Mouse (Mus musculus): ENCODE results near the gene Gm11985. TPM values are rescaled to one million over a fixed set of nuclear protein-coding genes. Genes with fewer than 3 reads are reported as not detected.

Gene Gm11985
- polyA plus RNA-seq, 1 experiment from 2014 or later: 0.16 TPM

DNA sequence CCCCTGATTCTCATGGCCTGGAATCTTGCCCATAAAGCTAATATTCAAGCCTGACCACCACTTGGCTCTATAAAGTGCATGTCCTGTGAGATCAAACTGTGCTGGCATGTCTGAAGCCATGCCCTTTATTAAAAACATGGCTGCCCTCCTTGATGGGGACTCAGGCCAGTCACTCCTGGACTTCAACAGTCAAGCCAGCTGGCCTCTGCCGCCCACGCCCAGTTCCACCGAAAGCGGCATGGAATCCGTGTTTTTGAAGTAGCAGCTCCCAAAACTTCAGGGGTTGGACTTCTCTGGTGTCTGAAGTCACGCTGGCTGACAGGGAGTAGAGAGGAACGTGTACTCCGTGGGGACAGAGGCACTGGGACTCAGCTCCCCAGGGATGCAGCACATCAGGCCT, 40.8 kb downstream of the Gm11985 start:
- no peak for ATAC-seq (ENCODE audit: low FRiP score, low TSS enrichment)
- H3K4me1 ChIP-seq (ENCODE audit: insufficient read depth, low read length): no peaks in the 10 kb centered on the region
- no peaks in the 10 kb centered on the region for H3K9me3 ChIP-seq (ENCODE audit: low read length)
- no peak overlapping the region for H3K9ac ChIP-seq (replicated peaks; ENCODE audit: low read length)
- WGBS: 88% methylated on average over 8 of the region's 8 CpGs
- no peaks in the 10 kb centered on the region for H3K27me3 ChIP-seq (ENCODE audit: insufficient read depth, low read length)
- no peak overlapping the region for H3K4me3 ChIP-seq (ENCODE audit: low read length)
- H3K4me2 ChIP-seq (replicated peaks; ENCODE audit: low read depth, low read length): no peak overlapping the region
- no peaks in the 10 kb centered on the region for H3K36me3 ChIP-seq (ENCODE audit: insufficient read depth, low read length)
- H3K27ac ChIP-seq (ENCODE audit: low read length): no peak overlapping the region

DNA sequence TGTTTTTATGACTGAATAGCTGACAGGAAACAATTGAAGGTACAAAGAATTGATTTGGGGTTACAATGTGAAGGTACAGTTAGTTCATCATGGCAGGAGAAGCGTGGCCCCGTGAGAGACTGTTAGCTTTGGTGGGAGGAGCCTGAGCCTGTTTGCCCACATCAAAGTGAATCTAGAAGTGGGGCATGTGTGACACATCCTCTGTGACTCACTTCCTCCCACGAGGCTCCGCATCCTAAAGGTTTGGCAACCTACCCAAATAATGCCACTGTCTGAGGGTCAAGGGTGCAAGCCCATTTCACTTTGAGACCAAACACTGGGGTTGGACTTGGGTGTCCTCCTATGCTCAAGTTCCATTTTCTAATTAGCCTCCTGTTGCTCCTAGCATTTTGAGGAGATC, 43.1 kb downstream of the Gm11985 start:
- 59% methylated on average over 4 of the region's 4 CpGs for WGBS
- Histone ChIP-seq H3K4me1 (ENCODE audit: insufficient read depth, low read length) (no peaks in the 10 kb centered on the region), H3K36me3 (ENCODE audit: insufficient read depth, low read length) (no peaks in the 10 kb centered on the region), H3K9me3 (ENCODE audit: low read length) (no peaks in the 10 kb centered on the region), H3K9ac (replicated peaks; ENCODE audit: low read length) (no peak overlapping the region), H3K27me3 (ENCODE audit: insufficient read depth, low read length) (no peaks in the 10 kb centered on the region), H3K4me2 (replicated peaks; ENCODE audit: low read depth, low read length) (no peak overlapping the region), H3K27ac (ENCODE audit: low read length) (no peak overlapping the region), H3K4me3 (ENCODE audit: low read length) (no peak overlapping the region)
- ATAC-seq (ENCODE audit: low FRiP score, low TSS enrichment): no peak

- H3K27ac ChIP-seq (ENCODE audit: low read length): no peak overlapping the region
- no peak overlapping the region for H3K4me2 ChIP-seq (replicated peaks; ENCODE audit: low read depth, low read length)
- H3K9me3 ChIP-seq (ENCODE audit: low read length): no peaks in the 10 kb centered on the region
- no peak for ATAC-seq (ENCODE audit: low FRiP score, low TSS enrichment)
- H3K27me3 ChIP-seq (ENCODE audit: insufficient read depth, low read length): no peaks in the 10 kb centered on the region
- H3K36me3 ChIP-seq (ENCODE audit: insufficient read depth, low read length): no peaks in the 10 kb centered on the region
- WGBS: 94% methylated on average over 11 of the region's 11 CpGs
- H3K9ac ChIP-seq (replicated peaks; ENCODE audit: low read length): no peak overlapping the region
- no peaks in the 10 kb centered on the region for H3K4me1 ChIP-seq (ENCODE audit: insufficient read depth, low read length)
- H3K4me3 ChIP-seq (ENCODE audit: low read length): no peak overlapping the region
Observed at GRCm38 (mm10) chr11:7144369-7144768, 44.0 kb downstream of the Gm11985 start.

- no peaks in the 10 kb centered on the region for H3K36me3 ChIP-seq (ENCODE audit: insufficient read depth, low read length)
- peak; percentile 84 for ATAC-seq (ENCODE audit: low FRiP score, low TSS enrichment)
- no peaks in the 10 kb centered on the region for H3K9me3 ChIP-seq (ENCODE audit: low read length)
- no peak overlapping the region for H3K4me3 ChIP-seq (ENCODE audit: low read length)
- 0 out of 2 replicates have a peak overlapping the region, but pooled peaks have one; percentile 28 for H3K27ac ChIP-seq (ENCODE audit: low read length)
- H3K4me2 ChIP-seq (replicated peaks; ENCODE audit: low read depth, low read length): no peak overlapping the region
- no peaks in the 10 kb centered on the region for H3K27me3 ChIP-seq (ENCODE audit: insufficient read depth, low read length)
- H3K4me1 ChIP-seq (ENCODE audit: insufficient read depth, low read length): no peaks in the 10 kb centered on the region
- no peak overlapping the region for H3K9ac ChIP-seq (replicated peaks; ENCODE audit: low read length)
- WGBS: 33% methylated on average over 3 of the region's 3 CpGs
Observed at GRCm38 (mm10) chr11:7142725-7143124, 45.6 kb downstream of the Gm11985 start.

DNA sequence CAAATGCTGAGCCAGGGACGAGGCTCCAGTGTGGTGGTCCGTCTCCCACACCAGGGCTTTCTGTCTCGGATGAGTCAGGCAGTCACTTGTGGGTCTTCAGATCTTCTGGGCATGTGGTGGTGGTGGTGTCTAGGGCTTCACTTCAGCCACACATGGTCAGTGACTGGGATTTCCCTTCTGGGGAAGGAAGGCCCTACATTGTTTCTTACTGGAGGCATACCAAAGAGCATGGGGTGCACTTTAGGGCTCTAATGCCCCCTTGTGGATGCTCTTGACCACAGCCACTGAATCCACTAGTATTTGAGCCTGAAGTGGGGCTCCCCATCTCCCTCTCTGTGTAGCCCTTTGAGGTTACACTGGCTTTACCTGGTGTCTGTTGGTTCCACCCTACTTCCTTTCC, 47.9 kb downstream of the Gm11985 start:
- H3K4me1 ChIP-seq (ENCODE audit: insufficient read depth, low read length): no peaks in the 10 kb centered on the region
- WGBS: 90% methylated on average over 3 of the region's 3 CpGs
- 0 out of 2 replicates have a peak, but pooled peaks have one; percentile 13 for ATAC-seq (ENCODE audit: low FRiP score, low TSS enrichment)
- H3K36me3 ChIP-seq (ENCODE audit: insufficient read depth, low read length): no peaks in the 10 kb centered on the region
- H3K9ac ChIP-seq (replicated peaks; ENCODE audit: low read length): no peak overlapping the region
- H3K4me3 ChIP-seq (ENCODE audit: low read length): no peak overlapping the region
- H3K27ac ChIP-seq (ENCODE audit: low read length): no peak overlapping the region
- H3K9me3 ChIP-seq (ENCODE audit: low read length): no peaks in the 10 kb centered on the region
- H3K27me3 ChIP-seq (ENCODE audit: insufficient read depth, low read length): no peaks in the 10 kb centered on the region
- no peak overlapping the region for H3K4me2 ChIP-seq (replicated peaks; ENCODE audit: low read depth, low read length)

- 88% methylated on average over 8 of the region's 8 CpGs for WGBS
- no peak overlapping the region for H3K4me3 ChIP-seq (ENCODE audit: low read length)
- no peaks in the 10 kb centered on the region for H3K4me1 ChIP-seq (ENCODE audit: insufficient read depth, low read length)
- no peak for ATAC-seq (ENCODE audit: low FRiP score, low TSS enrichment)
- no peaks in the 10 kb centered on the region for H3K36me3 ChIP-seq (ENCODE audit: insufficient read depth, low read length)
- H3K9me3 ChIP-seq (ENCODE audit: low read length): no peaks in the 10 kb centered on the region
- no peak overlapping the region for H3K9ac ChIP-seq (replicated peaks; ENCODE audit: low read length)
- H3K4me2 ChIP-seq (replicated peaks; ENCODE audit: low read depth, low read length): no peak overlapping the region
- no peaks in the 10 kb centered on the region for H3K27me3 ChIP-seq (ENCODE audit: insufficient read depth, low read length)
- H3K27ac ChIP-seq (ENCODE audit: low read length): no peak overlapping the region
Observed at GRCm38 (mm10) chr11:7138370-7138769, 50.0 kb downstream of the Gm11985 start.

DNA sequence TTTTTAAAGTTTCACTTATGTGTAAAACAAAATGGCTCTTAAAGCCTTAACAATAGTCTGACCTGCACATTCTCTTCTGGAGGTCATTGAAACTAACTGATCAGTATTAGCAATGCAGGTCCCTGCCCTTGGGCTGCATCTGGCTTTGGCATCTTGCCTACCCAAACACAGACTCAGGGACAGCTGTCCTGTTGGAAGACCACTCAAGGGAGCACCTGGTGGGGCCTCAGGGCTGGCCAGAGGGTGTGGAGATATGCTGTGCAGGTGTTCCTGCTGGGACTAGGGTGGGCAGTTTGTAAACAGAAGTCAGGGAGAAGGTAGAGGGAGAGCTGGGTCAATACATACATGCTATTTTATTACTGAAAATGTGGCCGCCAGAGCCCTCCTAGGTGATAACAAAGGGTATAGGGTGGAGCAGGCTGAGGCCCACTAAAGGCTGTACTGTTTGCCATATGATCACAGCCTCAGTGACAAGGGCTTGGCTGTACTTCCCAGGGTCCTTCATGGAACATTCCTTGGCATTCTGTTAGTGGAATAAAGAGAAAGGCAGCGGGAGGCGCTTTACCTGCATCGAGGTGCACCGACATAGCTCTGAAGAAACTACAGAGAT, 52.0 kb downstream of the Gm11985 start:
- no peak overlapping the region for H3K4me3 ChIP-seq (ENCODE audit: low read length)
- no peak overlapping the region for H3K27ac ChIP-seq (ENCODE audit: low read length)
- no peaks in the 10 kb centered on the region for H3K9me3 ChIP-seq (ENCODE audit: low read length)
- 94% methylated on average over 5 of the region's 5 CpGs for WGBS
- H3K9ac ChIP-seq (replicated peaks; ENCODE audit: low read length): no peak overlapping the region
- H3K4me1 ChIP-seq (ENCODE audit: insufficient read depth, low read length): no peaks in the 10 kb centered on the region
- ATAC-seq (ENCODE audit: low FRiP score, low TSS enrichment): no peak
- H3K4me2 ChIP-seq (replicated peaks; ENCODE audit: low read depth, low read length): no peak overlapping the region
- H3K27me3 ChIP-seq (ENCODE audit: insufficient read depth, low read length): no peaks in the 10 kb centered on the region
- no peaks in the 10 kb centered on the region for H3K36me3 ChIP-seq (ENCODE audit: insufficient read depth, low read length)

- H3K27me3 ChIP-seq (ENCODE audit: insufficient read depth, low read length): no peaks in the 10 kb centered on the region
- H3K27ac ChIP-seq (ENCODE audit: low read length): no peak overlapping the region
Observed at GRCm38 (mm10) chr11:7135763-7136162, 52.6 kb downstream of the Gm11985 start.

DNA sequence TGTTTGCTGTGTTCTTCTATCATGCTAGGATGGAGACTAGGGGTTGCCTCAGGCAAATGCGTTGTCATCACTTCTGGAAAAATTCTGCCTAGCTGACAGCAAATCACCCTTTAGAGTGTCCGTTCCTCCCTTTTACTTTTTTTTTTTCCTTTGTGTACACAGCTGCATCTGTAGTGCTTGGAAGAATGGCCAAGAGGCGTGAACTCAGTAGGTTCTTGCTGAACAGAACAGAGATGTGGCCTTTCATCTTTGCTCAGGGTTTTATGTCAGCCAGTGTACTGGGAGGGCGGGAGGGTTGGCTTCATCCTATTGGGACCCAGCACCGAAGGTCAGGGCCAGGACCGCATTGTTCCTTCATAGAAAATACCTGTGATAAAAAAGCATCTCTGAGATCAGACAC, 53.1 kb downstream of the Gm11985 start:
- no peak overlapping the region for H3K4me3 ChIP-seq (ENCODE audit: low read length)
- no peak overlapping the region for H3K27ac ChIP-seq (ENCODE audit: low read length)
- WGBS: 59% methylated on average over 6 of the region's 6 CpGs

More at GRCm38 (mm10) chr11:7135763-7136162, 52.6 kb downstream of the Gm11985 start:
- Histone ChIP-seq H3K4me1 (ENCODE audit: insufficient read depth, low read length) (no peaks in the 10 kb centered on the region), H3K4me2 (replicated peaks; ENCODE audit: low read depth, low read length) (no peak overlapping the region), H3K4me3 (ENCODE audit: low read length) (no peak overlapping the region), H3K9ac (replicated peaks; ENCODE audit: low read length) (no peak overlapping the region), H3K36me3 (ENCODE audit: insufficient read depth, low read length) (no peaks in the 10 kb centered on the region), H3K9me3 (ENCODE audit: low read length) (no peaks in the 10 kb centered on the region)
- 74% methylated on average over 9 of the region's 9 CpGs for WGBS
- ATAC-seq (ENCODE audit: low FRiP score, low TSS enrichment): no peak

GRCm38 (mm10) chr11:7134319-7134718, 54.0 kb downstream of the Gm11985 start:
- H3K36me3 ChIP-seq (ENCODE audit: insufficient read depth, low read length): no peaks in the 10 kb centered on the region
- H3K27ac ChIP-seq (ENCODE audit: low read length): no peak overlapping the region
- H3K9ac ChIP-seq (replicated peaks; ENCODE audit: low read length): no peak overlapping the region
- H3K4me1 ChIP-seq (ENCODE audit: insufficient read depth, low read length): no peaks in the 10 kb centered on the region
- H3K4me2 ChIP-seq (replicated peaks; ENCODE audit: low read depth, low read length): no peak overlapping the region
- no peaks in the 10 kb centered on the region for H3K27me3 ChIP-seq (ENCODE audit: insufficient read depth, low read length)
- no peak overlapping the region for H3K4me3 ChIP-seq (ENCODE audit: low read length)
- ATAC-seq (ENCODE audit: low FRiP score, low TSS enrichment): no peak
- 69% methylated on average over 5 of the region's 5 CpGs for WGBS
- H3K9me3 ChIP-seq (ENCODE audit: low read length): no peaks in the 10 kb centered on the region

More for the DNA sequence above, 53.1 kb downstream of the Gm11985 start:
- Histone ChIP-seq H3K9ac (replicated peaks; ENCODE audit: low read length) (no peak overlapping the region), H3K4me2 (replicated peaks; ENCODE audit: low read depth, low read length) (no peak overlapping the region), H3K9me3 (ENCODE audit: low read length) (no peaks in the 10 kb centered on the region), H3K27me3 (ENCODE audit: insufficient read depth, low read length) (no peaks in the 10 kb centered on the region), H3K4me1 (ENCODE audit: insufficient read depth, low read length) (no peaks in the 10 kb centered on the region), H3K36me3 (ENCODE audit: insufficient read depth, low read length) (no peaks in the 10 kb centered on the region)
- no peak for ATAC-seq (ENCODE audit: low FRiP score, low TSS enrichment)
